Mouse (Mus musculus) CD4-positive naive resting alpha-beta T cell, adult 57 days (primary cell): ENCODE measurements around the gene Leprot. TPM values are rescaled to one million over a fixed set of nuclear protein-coding genes. Genes with fewer than 3 reads are reported as not detected.

ENCODE experiments used
- total RNA-seq: library from RNA; stranded (reverse); gene quantifications from one replicate; pipeline ENCODE4 v1.2.4, GENCODE M21; 2023

The Leprot gene
- 14.0 TPM for total RNA-seq

DNA sequence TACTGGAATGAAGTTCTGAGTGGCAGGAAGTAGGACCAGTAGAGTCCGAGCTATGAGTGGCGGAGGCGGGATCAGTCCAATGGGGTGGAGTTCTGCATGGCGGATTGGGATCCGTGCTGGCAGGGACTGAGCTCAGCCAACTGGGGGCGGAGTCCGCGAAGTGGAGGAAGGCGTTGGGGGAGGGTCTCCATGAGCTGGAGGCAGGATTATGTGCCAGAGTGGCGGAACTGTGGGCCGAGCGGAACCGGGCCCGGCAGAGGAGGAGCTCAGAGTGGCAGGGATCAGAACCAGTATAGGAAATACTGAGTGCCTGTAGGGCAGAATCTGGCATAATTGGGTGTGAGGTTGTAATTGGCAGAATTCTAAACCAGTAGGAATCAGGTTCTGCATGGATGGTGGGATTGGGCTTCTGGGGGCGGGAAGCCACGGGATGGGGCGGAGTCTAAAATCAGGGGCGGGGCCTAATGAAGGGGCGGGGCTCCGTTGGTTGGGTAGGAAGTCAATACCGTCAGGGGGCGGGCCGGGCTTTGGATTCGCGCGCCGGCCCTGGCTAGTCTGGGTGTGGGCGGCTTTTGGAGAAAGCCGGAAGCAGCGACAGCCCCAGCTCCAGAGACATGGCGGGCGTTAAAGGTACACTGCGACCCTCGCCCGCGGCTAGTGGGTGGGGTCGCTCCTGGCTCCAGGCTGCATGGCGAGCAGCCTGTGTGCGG is at the start of gene Leprot:
Gene Leprot (plus strand): TSS at position 523 of the 710 bp plus-strand sequence.

Other genes starting within 250 kb of the Leprot start
- not detected for gene Ak4, start 228.4 kb upstream of the Leprot start, total RNA-seq
- gene Dnajc6, start 151.1 kb upstream of the Leprot start, total RNA-seq = 4.8 TPM
- 0.27 TPM for gene Lepr, start 69.7 kb downstream of the Leprot start, total RNA-seq
- not detected for gene B020004J07Rik, start 196.3 kb downstream of the Leprot start, total RNA-seq
- not detected for gene C130073F10Rik, start 246.1 kb downstream of the Leprot start, total RNA-seq